Mouse (Mus musculus): ENCODE measurements around the gene Nkiras1. TPM values are rescaled to one million over a fixed set of nuclear protein-coding genes. Genes with fewer than 3 reads are reported as not detected.
"Not testable (repeated sequence)": the region's sequence is repeated elsewhere in the genome, so short reads cannot be mapped to it uniquely, and the experiment has no call there.

The Nkiras1 gene
- 15.3 and 19.3 TPM in 2 replicates for polyA plus RNA-seq (2014; fragmentation: Nextera tagmentation; extraction: Ambion mirVana)

GRCm38 (mm10) chr14:18270529-18271441 lies at the start of gene Nkiras1, which contains the start of gene Rpl15:
Gene Nkiras1, plus strand, starts transcription at chr14:18271136.
Gene Rpl15, minus strand, starts transcription at chr14:18271391.
- Histone ChIP-seq H3K9ac (ENCODE audit: low read depth, low read length) (peak within 1 kb of the TSS; percentile 99), H3K9me3 (replicated peaks; ENCODE audit: control insufficient read depth, low read length) (no peaks in the 10 kb centered on the region), H3K4me3 (ENCODE audit: low read depth, low read length) (peak within 1 kb of the TSS; percentile 97), H3K27ac (ENCODE audit: low read depth, low read length) (peak within 1 kb of the TSS; percentile 82), H3K4me1 (ENCODE audit: control insufficient read depth, insufficient read depth, low read length) (no peaks in the 10 kb centered on the region), H3K36me3 (ENCODE audit: control insufficient read depth, insufficient read depth, low read length) (peaks cover 2% of the 10 kb centered on the region; the same call in 1 of the 2 replicates), H3K4me2 (peak within 1 kb of the TSS; percentile 76), H3K27me3 (ENCODE audit: control insufficient read depth, insufficient read depth, low read length) (no peaks in the 10 kb centered on the region)
- ATAC-seq (replicated peaks; ENCODE audit: insufficient number of reproducible peaks, low FRiP score, low TSS enrichment): peak; percentile 100
- whole genome bisulfite sequencing (ENCODE audit: insufficient replicate concordance): under 1% methylated on average over 78 of the region's 78 CpGs

- Histone ChIP-seq H3K27ac (ENCODE audit: low read depth, low read length) (no peak overlapping the region), H3K36me3 (ENCODE audit: control insufficient read depth, insufficient read depth, low read length) (no peaks in the 10 kb centered on the region), H3K27me3 (ENCODE audit: control insufficient read depth, insufficient read depth, low read length) (no peaks in the 10 kb centered on the region), H3K9me3 (replicated peaks; ENCODE audit: control insufficient read depth, low read length) (no peaks in the 10 kb centered on the region), H3K4me3 (ENCODE audit: low read depth, low read length) (no peak overlapping the region), H3K9ac (ENCODE audit: low read depth, low read length) (no peak overlapping the region), H3K4me2 (no peak overlapping the region), H3K4me1 (ENCODE audit: control insufficient read depth, insufficient read depth, low read length) (no peaks in the 10 kb centered on the region)
- WGBS (ENCODE audit: insufficient replicate concordance): 81% methylated on average over 6 of the region's 6 CpGs
- no peak for ATAC-seq (replicated peaks; ENCODE audit: insufficient number of reproducible peaks, low FRiP score, low TSS enrichment)
Measured at GRCm38 (mm10) chr14:18221977-18222376, 49.0 kb upstream of the Nkiras1 start.

DNA sequence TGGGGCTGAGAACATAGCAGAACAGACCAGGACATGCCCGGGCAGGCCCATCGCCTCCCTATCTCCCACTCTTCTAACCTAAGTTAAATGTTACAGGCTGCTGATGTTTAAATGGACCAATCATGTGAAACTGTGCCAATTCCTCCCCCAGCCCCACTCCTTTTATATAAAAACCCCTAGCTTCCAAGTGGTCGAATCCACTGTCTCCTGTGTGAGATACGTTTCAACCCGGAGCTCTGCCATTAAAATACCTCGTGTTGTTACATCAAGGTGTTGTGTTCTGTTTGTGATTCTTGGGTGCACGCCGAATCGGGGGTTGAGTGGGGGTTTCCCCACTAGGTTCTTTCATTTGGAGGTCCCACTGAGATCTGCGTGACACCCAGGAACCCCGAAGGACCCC lies 45.5 kb upstream of the Nkiras1 start:
- not testable (repeated sequence) for H3K9ac ChIP-seq (ENCODE audit: low read depth, low read length); H3K4me2 ChIP-seq; ATAC-seq (replicated peaks; ENCODE audit: insufficient number of reproducible peaks, low FRiP score, low TSS enrichment); H3K36me3 ChIP-seq (ENCODE audit: control insufficient read depth, insufficient read depth, low read length); H3K9me3 ChIP-seq (replicated peaks; ENCODE audit: control insufficient read depth, low read length); H3K27ac ChIP-seq (ENCODE audit: low read depth, low read length); H3K27me3 ChIP-seq (ENCODE audit: control insufficient read depth, insufficient read depth, low read length); H3K4me1 ChIP-seq (ENCODE audit: control insufficient read depth, insufficient read depth, low read length); H3K4me3 ChIP-seq (ENCODE audit: low read depth, low read length)
- 88% methylated on average over 11 of the region's 11 CpGs for WGBS (ENCODE audit: insufficient replicate concordance)

- H3K36me3 ChIP-seq (ENCODE audit: control insufficient read depth, insufficient read depth, low read length); H3K9me3 ChIP-seq (replicated peaks; ENCODE audit: control insufficient read depth, low read length); H3K27ac ChIP-seq (ENCODE audit: low read depth, low read length); H3K4me3 ChIP-seq (ENCODE audit: low read depth, low read length); H3K4me1 ChIP-seq (ENCODE audit: control insufficient read depth, insufficient read depth, low read length); ATAC-seq (replicated peaks; ENCODE audit: insufficient number of reproducible peaks, low FRiP score, low TSS enrichment); H3K4me2 ChIP-seq; H3K27me3 ChIP-seq (ENCODE audit: control insufficient read depth, insufficient read depth, low read length); H3K9ac ChIP-seq (ENCODE audit: low read depth, low read length): not testable (repeated sequence)
- 84% methylated on average over 11 of the region's 11 CpGs for WGBS (ENCODE audit: insufficient replicate concordance)
Measured at GRCm38 (mm10) chr14:18226181-18226580, 44.8 kb upstream of the Nkiras1 start.

DNA sequence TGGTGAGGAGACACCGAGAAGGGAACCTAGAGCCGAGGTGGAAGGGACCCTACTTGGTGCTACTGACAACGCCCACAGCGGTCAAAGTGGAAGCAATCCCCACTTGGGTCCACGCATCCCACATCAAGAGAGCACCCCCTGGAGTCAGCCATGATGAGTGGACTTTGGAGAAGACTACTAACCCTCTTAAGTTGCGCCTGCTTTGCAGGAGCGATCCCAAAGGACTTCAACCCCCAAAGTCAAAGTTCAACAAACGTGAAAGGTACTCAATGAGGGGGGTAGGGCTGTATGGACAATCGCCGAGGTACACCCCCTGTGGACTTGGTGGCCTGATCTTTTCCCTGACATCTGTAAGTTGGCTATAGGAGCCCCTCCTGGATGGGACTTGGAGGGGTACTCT lies 41.2 kb upstream of the Nkiras1 start:
- 91% methylated on average over 10 of the region's 10 CpGs for WGBS (ENCODE audit: insufficient replicate concordance)

DNA sequence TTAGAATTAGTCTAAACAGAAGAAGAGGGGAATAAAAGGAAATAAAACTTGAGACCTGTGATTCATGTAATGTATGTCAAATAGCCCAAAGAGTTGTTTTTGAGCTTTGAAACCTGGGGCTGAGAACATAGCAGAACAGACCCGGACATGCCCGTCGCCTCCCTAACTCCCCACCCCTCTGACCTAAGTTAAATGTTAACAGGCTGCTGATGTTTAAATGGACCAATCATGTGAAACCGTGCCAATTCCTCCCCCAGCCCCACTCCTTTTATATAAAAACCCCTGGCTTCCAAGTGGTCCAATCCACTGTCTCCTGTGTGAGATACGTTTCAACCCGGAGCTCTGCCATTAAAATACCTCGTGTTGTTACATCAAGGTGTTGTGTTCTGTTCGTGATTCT lies 39.1 kb upstream of the Nkiras1 start:
- not testable (repeated sequence) for H3K27me3 ChIP-seq (ENCODE audit: control insufficient read depth, insufficient read depth, low read length); H3K4me1 ChIP-seq (ENCODE audit: control insufficient read depth, insufficient read depth, low read length); H3K9me3 ChIP-seq (replicated peaks; ENCODE audit: control insufficient read depth, low read length); H3K9ac ChIP-seq (ENCODE audit: low read depth, low read length); H3K27ac ChIP-seq (ENCODE audit: low read depth, low read length); H3K4me2 ChIP-seq; ATAC-seq (replicated peaks; ENCODE audit: insufficient number of reproducible peaks, low FRiP score, low TSS enrichment); H3K36me3 ChIP-seq (ENCODE audit: control insufficient read depth, insufficient read depth, low read length); H3K4me3 ChIP-seq (ENCODE audit: low read depth, low read length)
- WGBS (ENCODE audit: insufficient replicate concordance): 90% methylated on average over 8 of the region's 8 CpGs

More for the DNA sequence above, 41.2 kb upstream of the Nkiras1 start:
- ATAC-seq (replicated peaks; ENCODE audit: insufficient number of reproducible peaks, low FRiP score, low TSS enrichment); H3K4me3 ChIP-seq (ENCODE audit: low read depth, low read length); H3K27me3 ChIP-seq (ENCODE audit: control insufficient read depth, insufficient read depth, low read length); H3K9me3 ChIP-seq (replicated peaks; ENCODE audit: control insufficient read depth, low read length); H3K4me2 ChIP-seq; H3K36me3 ChIP-seq (ENCODE audit: control insufficient read depth, insufficient read depth, low read length); H3K27ac ChIP-seq (ENCODE audit: low read depth, low read length); H3K9ac ChIP-seq (ENCODE audit: low read depth, low read length); H3K4me1 ChIP-seq (ENCODE audit: control insufficient read depth, insufficient read depth, low read length): not testable (repeated sequence)

DNA sequence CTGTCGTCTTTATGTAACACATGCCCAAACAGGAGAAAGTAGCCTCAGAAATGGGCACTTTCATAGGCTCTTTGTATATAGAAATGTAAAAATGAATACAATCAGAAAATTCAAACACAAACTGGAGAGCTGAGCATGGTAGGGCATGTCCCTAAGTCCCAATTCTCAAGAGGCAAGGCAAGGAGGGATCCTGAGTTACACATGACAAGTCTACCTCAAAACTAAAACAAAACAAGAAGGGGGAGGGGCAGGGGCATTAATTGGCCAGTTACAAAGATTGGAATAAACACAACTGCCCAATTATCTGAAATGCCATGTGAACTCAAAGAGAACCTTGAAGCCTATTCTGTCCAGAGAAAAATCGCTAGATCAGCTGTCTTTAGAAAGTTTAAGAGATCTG lies 37.9 kb upstream of the Nkiras1 start:
- Histone ChIP-seq H3K9me3 (replicated peaks; ENCODE audit: control insufficient read depth, low read length) (no peaks in the 10 kb centered on the region), H3K36me3 (ENCODE audit: control insufficient read depth, insufficient read depth, low read length) (no peaks in the 10 kb centered on the region), H3K27me3 (ENCODE audit: control insufficient read depth, insufficient read depth, low read length) (no peaks in the 10 kb centered on the region), H3K4me2 (no peak overlapping the region), H3K27ac (ENCODE audit: low read depth, low read length) (no peak overlapping the region), H3K4me1 (ENCODE audit: control insufficient read depth, insufficient read depth, low read length) (no peaks in the 10 kb centered on the region), H3K9ac (ENCODE audit: low read depth, low read length) (no peak overlapping the region), H3K4me3 (ENCODE audit: low read depth, low read length) (no peak overlapping the region)
- ATAC-seq (replicated peaks; ENCODE audit: insufficient number of reproducible peaks, low FRiP score, low TSS enrichment): no peak
- WGBS (ENCODE audit: insufficient replicate concordance): 81% methylated on average over 2 of the region's 2 CpGs

DNA sequence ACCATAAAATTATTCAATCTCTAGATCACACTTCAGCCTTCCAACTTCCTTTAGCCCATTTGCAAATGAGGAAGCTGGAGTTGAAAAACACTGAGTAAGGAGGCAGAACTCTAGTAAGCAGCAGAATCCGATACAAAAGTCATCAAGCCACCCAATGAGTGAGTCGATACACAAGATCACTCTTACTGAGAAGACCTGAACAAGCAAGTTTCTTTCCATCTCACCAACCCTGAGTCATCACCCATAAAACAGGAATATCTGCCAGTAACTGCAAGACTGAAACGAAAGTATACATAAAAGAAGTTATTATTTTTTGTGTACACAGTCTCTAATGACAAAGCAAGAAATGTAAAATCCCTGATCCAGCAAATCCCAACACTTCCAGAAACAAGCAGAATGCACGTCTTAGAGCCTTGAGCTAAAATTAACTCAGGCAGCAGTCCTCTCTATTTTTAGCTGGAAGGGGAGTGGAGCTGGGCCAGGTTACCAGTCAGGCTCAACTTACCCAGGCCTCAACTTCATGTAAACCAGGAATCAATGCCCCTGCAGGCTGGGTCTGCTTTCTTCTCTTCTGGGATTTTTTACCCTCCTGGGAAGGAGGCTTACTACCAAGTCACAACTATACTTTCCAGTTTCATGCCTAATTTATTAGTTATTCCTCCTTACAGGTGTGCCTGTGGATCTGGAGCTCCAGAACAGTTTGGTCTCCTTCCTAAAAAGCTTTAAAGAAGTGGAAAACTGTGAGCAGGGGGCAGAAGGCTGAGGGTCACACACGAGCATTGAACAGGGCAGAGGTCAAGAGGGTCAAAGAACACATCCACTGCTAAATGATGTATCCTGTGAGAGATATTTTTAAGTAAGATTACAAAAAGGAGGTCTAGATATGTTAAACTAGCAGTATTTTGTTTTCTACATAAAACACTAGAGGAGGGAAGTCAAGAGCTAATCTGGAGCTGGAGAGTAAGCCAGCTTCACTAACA lies 36.7 kb upstream of the Nkiras1 start:
- 35% methylated on average over 5 of the region's 5 CpGs for WGBS (ENCODE audit: insufficient replicate concordance)
- Histone ChIP-seq H3K27me3 (ENCODE audit: control insufficient read depth, insufficient read depth, low read length) (no peaks in the 10 kb centered on the region), H3K36me3 (ENCODE audit: control insufficient read depth, insufficient read depth, low read length) (no peaks in the 10 kb centered on the region), H3K9me3 (replicated peaks; ENCODE audit: control insufficient read depth, low read length) (no peaks in the 10 kb centered on the region), H3K27ac (ENCODE audit: low read depth, low read length) (peak overlapping the region; percentile 90), H3K4me3 (ENCODE audit: low read depth, low read length) (no peak overlapping the region), H3K9ac (ENCODE audit: low read depth, low read length) (0 out of 2 replicates have a peak overlapping the region, but pooled peaks have one; percentile 1), H3K4me2 (peak overlapping the region; percentile 41), H3K4me1 (ENCODE audit: control insufficient read depth, insufficient read depth, low read length) (no peaks in the 10 kb centered on the region)
- no peak for ATAC-seq (replicated peaks; ENCODE audit: insufficient number of reproducible peaks, low FRiP score, low TSS enrichment)
